Comparison of ENCODE assay signal across 32 mouse cellular contexts in genomic region chr7:117103035-117103434, GRCm38 (mm10).
"Had no signal": no experiment of that assay in that cellular context is flagged by ENCODE, and none has a peak within 500 bp of the region (broad histone marks: within the 10 kb centered on the region; RNA-seq: fewer than 3 reads in every experiment).

No protein-coding gene starts in this region.

- H3K9me3 ChIP-seq: limb, embryonic 10.5 days; limb, embryonic 12.5 days; limb, embryonic 13.5 days; limb, embryonic 15.5 days; liver, embryonic 12.5 days; liver, embryonic 13.5 days; liver, embryonic 15.5 days; lung, embryonic 15.5 days; midbrain, embryonic 10.5 days; midbrain, embryonic 12.5 days; midbrain, embryonic 13.5 days; midbrain, embryonic 15.5 days; neural tube, embryonic 12.5 days had no signal

- H3K27me3 ChIP-seq: limb, embryonic 12.5 days; limb, embryonic 13.5 days; limb, embryonic 15.5 days; liver, embryonic 12.5 days; liver, embryonic 13.5 days; liver, embryonic 15.5 days; lung, embryonic 15.5 days; megakaryocyte, embryonic 14.5 days; midbrain, embryonic 12.5 days; midbrain, embryonic 13.5 days; midbrain, embryonic 15.5 days; neural tube, embryonic 12.5 days had no signal

- H3K36me3 ChIP-seq: limb, embryonic 10.5 days; limb, embryonic 12.5 days; limb, embryonic 13.5 days; limb, embryonic 15.5 days; liver, embryonic 12.5 days; liver, embryonic 13.5 days; liver, embryonic 15.5 days; lung, embryonic 15.5 days; midbrain, embryonic 10.5 days; midbrain, embryonic 12.5 days; midbrain, embryonic 13.5 days; midbrain, embryonic 15.5 days; neural tube, embryonic 12.5 days had no signal

- H3K27ac ChIP-seq: limb, embryonic 10.5 days; limb, embryonic 12.5 days; limb, embryonic 13.5 days; limb, embryonic 15.5 days; liver, embryonic 12.5 days; liver, embryonic 13.5 days; liver, embryonic 14.5 days; liver, embryonic 15.5 days; lung, embryonic 15.5 days; macrophage; midbrain, embryonic 10.5 days; midbrain, embryonic 12.5 days; midbrain, embryonic 13.5 days; midbrain, embryonic 15.5 days; neural tube, embryonic 12.5 days had no signal

- ATAC-seq: liver, embryonic 12.5 days; liver, postnatal 0 days; lung, postnatal 0 days; midbrain, embryonic 13.5 days; midbrain, embryonic 15.5 days; midbrain, embryonic 16.5 days had no signal

- H3K9ac ChIP-seq: limb, embryonic 12.5 days; limb, embryonic 13.5 days; limb, embryonic 15.5 days; liver, embryonic 12.5 days; liver, embryonic 13.5 days; liver, embryonic 14.5 days; liver, embryonic 15.5 days; liver, postnatal 0 days; lung, embryonic 14.5 days; lung, embryonic 15.5 days; midbrain, embryonic 12.5 days; midbrain, embryonic 13.5 days; midbrain, embryonic 15.5 days; neural tube, embryonic 12.5 days had no signal

- H3K4me1 ChIP-seq: limb, embryonic 10.5 days; limb, embryonic 12.5 days; limb, embryonic 13.5 days; limb, embryonic 15.5 days; liver, embryonic 12.5 days; liver, embryonic 13.5 days; liver, embryonic 15.5 days; lung, embryonic 15.5 days; megakaryocyte, embryonic 14.5 days; midbrain, embryonic 10.5 days; midbrain, embryonic 12.5 days; midbrain, embryonic 13.5 days; midbrain, embryonic 15.5 days; neural tube, embryonic 12.5 days had no signal

- H3K4me2 ChIP-seq: limb, embryonic 12.5 days; limb, embryonic 13.5 days; limb, embryonic 15.5 days; liver, embryonic 11.5 days; liver, embryonic 12.5 days; liver, embryonic 13.5 days; liver, embryonic 15.5 days; lung, embryonic 14.5 days; lung, embryonic 15.5 days; midbrain, embryonic 11.5 days; midbrain, embryonic 12.5 days; midbrain, embryonic 13.5 days; midbrain, embryonic 15.5 days; neural tube, embryonic 12.5 days had no signal

- DNase-seq: left cerebral cortex, postnatal 4 days; liver; liver, embryonic 13.5 days; liver, postnatal 0 days; lung, adult 18-20 months; lung, adult 2 months; lung, embryonic 14.5 days; lung, postnatal 10 days; lung, postnatal 14 days; lung, postnatal 36 days; lung, postnatal 4 days; midbrain, embryonic 14.5 days had no signal

- H3K4me3 ChIP-seq: limb, embryonic 10.5 days; limb, embryonic 12.5 days; limb, embryonic 13.5 days; limb, embryonic 15.5 days; liver, embryonic 12.5 days; liver, embryonic 13.5 days; liver, embryonic 15.5 days; lung, embryonic 15.5 days; megakaryocyte, embryonic 14.5 days; midbrain, embryonic 10.5 days; midbrain, embryonic 12.5 days; midbrain, embryonic 13.5 days; midbrain, embryonic 15.5 days; myocyte; neural tube, embryonic 12.5 days had no signal
